Mouse (Mus musculus) lung, postnatal 14 days (tissue): ENCODE data around the gene Ccdc24.

ENCODE experiments used
- DNase-seq: peaks from one replicate; pipeline ENCODE4 v3.0.0; 2021

Gene Ccdc24

DNA sequence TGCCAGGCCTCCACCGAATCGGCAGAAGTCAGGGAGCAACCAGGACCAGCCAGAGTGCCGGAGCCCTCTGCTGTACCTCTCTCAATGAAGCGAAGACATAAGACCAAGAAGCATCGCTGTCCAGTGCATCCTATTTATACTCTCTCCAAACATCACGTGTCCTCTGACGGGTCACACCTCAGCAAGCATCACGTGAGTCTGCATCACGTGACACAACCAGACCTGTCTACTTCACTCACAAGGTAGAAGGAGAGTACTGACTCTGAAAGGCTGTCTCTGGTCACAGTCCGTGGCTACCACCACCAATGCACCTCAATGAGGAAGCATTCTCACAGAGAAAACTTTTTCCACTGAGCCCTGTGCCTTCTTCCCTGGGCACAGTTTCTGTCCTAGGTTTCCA lies 54.3 kb downstream of the Ccdc24 start:
- DNase-seq: no peak

DNA sequence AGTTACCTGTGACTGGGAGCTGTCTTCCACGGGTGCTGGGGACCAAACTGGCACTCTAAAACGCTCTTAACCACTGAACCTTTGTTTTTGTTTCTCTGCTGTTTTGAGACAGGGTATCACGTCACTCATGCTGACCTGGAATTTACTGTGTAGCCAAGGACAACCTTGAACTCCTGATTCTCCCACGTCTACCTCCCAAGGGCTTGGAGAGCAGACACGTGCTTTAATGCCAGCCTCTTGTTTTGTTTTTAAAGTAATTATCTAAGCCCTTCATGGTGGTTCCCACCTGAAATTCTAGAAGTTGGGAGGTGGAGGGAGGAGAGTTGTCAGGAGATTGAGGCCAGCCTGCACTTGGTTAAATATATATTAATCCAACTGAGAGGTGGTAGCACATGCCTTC lies 55.6 kb downstream of the Ccdc24 start:
- no peak for DNase-seq
